Mouse (Mus musculus): Measurements from ENCODE around the gene Reep6. TPM values are rescaled to one million over a fixed set of nuclear protein-coding genes. Genes with fewer than 3 reads are reported as not detected.

Reep6 gene
- total and polyA plus RNA-seq, 2 experiments, result 112 to 384 TPM

DNA sequence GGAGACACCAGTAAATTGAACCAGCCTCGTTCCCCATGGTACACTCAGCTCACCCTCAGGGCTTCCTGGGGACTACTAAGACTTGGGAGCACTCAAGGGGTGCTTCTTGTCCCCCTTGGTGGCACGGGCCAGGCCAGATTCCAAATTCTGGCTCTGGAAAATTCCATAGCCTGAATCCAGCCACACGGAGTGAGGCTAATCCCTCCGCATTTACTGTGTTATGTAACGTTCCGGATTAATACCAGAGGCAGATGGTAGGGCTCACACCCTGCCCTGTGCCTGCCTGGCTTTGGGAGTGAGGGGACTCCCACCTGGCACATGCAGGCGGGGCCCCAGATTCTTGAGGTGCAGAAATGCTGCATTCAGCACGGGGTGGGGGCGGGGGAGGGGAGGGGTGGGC is 25.7 kb downstream of the Reep6 start:
- no peaks in the 10 kb centered on the region for H3K36me3 ChIP-seq (ENCODE audit: control insufficient read depth, insufficient read depth, low read length)
- peaks cover 10% of the 10 kb centered on the region for H3K27me3 ChIP-seq (ENCODE audit: control insufficient read depth, insufficient read depth, low read length)
- H3K4me1 ChIP-seq (ENCODE audit: control insufficient read depth, insufficient read depth, low read length), result peaks cover 11% of the 10 kb centered on the region
- DNase-seq (ENCODE audit: extremely low read depth, low read depth, low spot score), result no peak
- no peak for TF ChIP-seq CTCF (IDR thresholded peaks at IDR 0.05; ENCODE audit: low read depth, low read length)
- no peak for TF ChIP-seq POLR2A (IDR thresholded peaks at IDR 0.05; ENCODE audit: extremely low read depth, insufficient read depth, low read length)
- 41% methylated on average over 9 of the region's 9 CpGs for WGBS
- no peak overlapping the region for H3K27ac ChIP-seq (replicated peaks; ENCODE audit: insufficient read depth, low read depth, low read length)
- H3K4me3 ChIP-seq (ENCODE audit: insufficient read depth, low read depth, low read length), result no peak overlapping the region
- H3K9ac ChIP-seq (ENCODE audit: low read depth, low read length), result no peak overlapping the region
- no peaks in the 10 kb centered on the region for H3K79me2 ChIP-seq (ENCODE audit: control insufficient read depth, insufficient read depth, low read length)

DNA sequence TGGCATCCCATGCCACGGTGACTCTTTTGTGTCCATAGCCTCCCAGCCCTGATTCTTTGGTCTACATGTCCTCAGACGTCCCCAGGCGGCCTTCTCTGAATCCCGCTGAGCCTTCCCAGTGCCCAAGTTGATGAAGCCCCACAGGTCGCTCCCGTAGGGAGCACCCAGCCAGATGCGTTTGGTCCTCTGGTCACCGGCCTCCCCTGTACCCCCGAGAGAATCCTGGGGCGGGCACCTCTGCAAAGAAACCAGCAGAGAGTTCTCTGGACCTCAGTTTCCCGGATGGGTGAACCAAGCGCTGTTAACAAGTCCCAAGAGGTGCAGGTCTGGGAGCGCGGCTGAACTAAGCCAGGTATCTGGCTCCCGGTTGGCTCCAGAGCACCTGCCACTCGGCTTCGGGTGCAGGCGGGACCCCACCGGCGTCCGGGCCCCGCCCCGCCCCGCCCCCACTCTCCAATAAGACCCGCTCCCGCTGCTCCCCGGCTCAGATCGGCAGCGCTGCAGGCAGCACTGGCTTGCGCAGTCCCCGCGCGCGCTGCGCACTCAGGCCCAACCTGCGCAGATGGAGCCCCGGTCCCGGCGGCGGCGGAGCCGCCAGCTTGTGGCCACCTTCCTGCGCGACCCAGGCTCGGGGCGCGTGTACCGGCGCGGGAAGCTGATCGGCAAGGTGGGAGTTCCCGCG is 26.4 kb downstream of the Reep6 start, which contains the start of gene Plk5:
Plk5 (plus strand) TSS at position 459 of the 682 bp plus-strand sequence.
- peaks cover 7% of the 10 kb centered on the region; the same call in 1 of the 2 replicates for H3K4me1 ChIP-seq (ENCODE audit: control insufficient read depth, insufficient read depth, low read length)
- peaks cover 10% of the 10 kb centered on the region for H3K27me3 ChIP-seq (ENCODE audit: control insufficient read depth, insufficient read depth, low read length)
- no peak within 1 kb of the TSS for H3K4me3 ChIP-seq (ENCODE audit: insufficient read depth, low read depth, low read length)
- H3K79me2 ChIP-seq (ENCODE audit: control insufficient read depth, insufficient read depth, low read length), result no peaks in the 10 kb centered on the region
- 3% methylated on average over 53 of the region's 53 CpGs for WGBS
- H3K27ac ChIP-seq (replicated peaks; ENCODE audit: insufficient read depth, low read depth, low read length), result no peak within 1 kb of the TSS
- TF ChIP-seq CTCF (IDR thresholded peaks at IDR 0.05; ENCODE audit: low read depth, low read length), result no peak
- no peak for TF ChIP-seq POLR2A (IDR thresholded peaks at IDR 0.05; ENCODE audit: extremely low read depth, insufficient read depth, low read length)
- no peaks in the 10 kb centered on the region for H3K36me3 ChIP-seq (ENCODE audit: control insufficient read depth, insufficient read depth, low read length)
- H3K9ac ChIP-seq (ENCODE audit: low read depth, low read length), result no peak within 1 kb of the TSS
- DNase-seq (ENCODE audit: extremely low read depth, low read depth, low spot score), result no peak

DNA sequence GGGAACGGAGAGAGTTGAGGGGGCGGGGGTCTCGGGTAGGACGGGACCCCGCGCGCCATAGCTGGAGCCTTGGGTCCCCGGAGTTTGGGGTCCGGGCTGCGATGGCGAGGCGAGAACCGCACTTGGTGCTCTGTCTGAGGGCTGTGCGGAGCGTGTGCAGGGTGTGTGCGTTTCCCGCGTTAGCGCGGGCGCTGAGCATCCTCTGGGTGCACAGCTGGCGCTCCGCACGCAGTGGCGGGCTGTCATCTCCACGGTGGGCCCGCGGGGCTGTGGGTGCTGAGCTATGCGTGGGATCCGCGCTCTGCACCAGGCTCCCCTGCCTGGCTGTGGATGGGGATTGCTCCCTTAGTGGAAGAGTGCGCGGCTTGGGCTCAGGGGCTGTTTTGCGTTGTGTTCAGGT is 27.0 kb downstream of the Reep6 start:
- H3K27ac ChIP-seq (replicated peaks; ENCODE audit: insufficient read depth, low read depth, low read length), result no peak overlapping the region
- H3K9ac ChIP-seq (ENCODE audit: low read depth, low read length), result no peak overlapping the region
- H3K27me3 ChIP-seq (ENCODE audit: control insufficient read depth, insufficient read depth, low read length), result peaks cover 10% of the 10 kb centered on the region
- H3K4me1 ChIP-seq (ENCODE audit: control insufficient read depth, insufficient read depth, low read length), result peaks cover 4% of the 10 kb centered on the region; the same call in 1 of the 2 replicates
- no peak for DNase-seq (ENCODE audit: extremely low read depth, low read depth, low spot score)
- H3K36me3 ChIP-seq (ENCODE audit: control insufficient read depth, insufficient read depth, low read length), result no peaks in the 10 kb centered on the region
- H3K79me2 ChIP-seq (ENCODE audit: control insufficient read depth, insufficient read depth, low read length), result no peaks in the 10 kb centered on the region
- TF ChIP-seq POLR2A (IDR thresholded peaks at IDR 0.05; ENCODE audit: extremely low read depth, insufficient read depth, low read length) (no peak), CTCF (IDR thresholded peaks at IDR 0.05; ENCODE audit: low read depth, low read length) (no peak)
- H3K4me3 ChIP-seq (ENCODE audit: insufficient read depth, low read depth, low read length), result no peak overlapping the region
- WGBS, result 5% methylated on average over 34 of the region's 34 CpGs

DNA sequence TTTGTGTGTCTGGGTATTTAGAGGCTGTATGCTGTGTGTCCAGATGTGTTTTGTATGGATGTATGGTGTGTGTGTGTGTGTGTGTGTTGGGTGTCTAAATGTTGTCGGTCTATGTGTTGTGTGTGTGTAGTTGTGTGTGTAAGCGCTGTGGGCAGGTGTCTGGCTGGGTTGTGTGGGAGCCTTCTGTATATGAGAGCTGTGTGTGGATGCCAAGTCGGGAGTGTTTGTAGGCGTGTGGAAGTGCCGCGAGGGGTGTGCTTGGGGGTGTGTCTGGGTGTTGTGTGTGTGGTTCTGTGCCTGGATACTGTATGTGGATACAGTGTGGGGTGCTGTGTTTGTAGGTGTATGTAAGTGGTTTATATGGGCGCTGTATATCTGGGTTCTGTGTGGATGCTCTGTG is 27.6 kb downstream of the Reep6 start:
- WGBS, result 34% methylated on average over 7 of the region's 7 CpGs
- H3K4me1 ChIP-seq (ENCODE audit: control insufficient read depth, insufficient read depth, low read length), result peaks cover 1% of the 10 kb centered on the region; the same call in 1 of the 2 replicates
- peaks cover 10% of the 10 kb centered on the region for H3K27me3 ChIP-seq (ENCODE audit: control insufficient read depth, insufficient read depth, low read length)
- no peaks in the 10 kb centered on the region for H3K36me3 ChIP-seq (ENCODE audit: control insufficient read depth, insufficient read depth, low read length)
- no peak for DNase-seq (ENCODE audit: extremely low read depth, low read depth, low spot score)
- H3K79me2 ChIP-seq (ENCODE audit: control insufficient read depth, insufficient read depth, low read length), result no peaks in the 10 kb centered on the region
- peak overlapping the region; percentile 59; the same call in 1 of the 2 replicates for H3K9ac ChIP-seq (ENCODE audit: low read depth, low read length)
- no peak overlapping the region for H3K27ac ChIP-seq (replicated peaks; ENCODE audit: insufficient read depth, low read depth, low read length)
- H3K4me3 ChIP-seq (ENCODE audit: insufficient read depth, low read depth, low read length), result no peak overlapping the region
- no peak for TF ChIP-seq CTCF (IDR thresholded peaks at IDR 0.05; ENCODE audit: low read depth, low read length)
- no peak for TF ChIP-seq POLR2A (IDR thresholded peaks at IDR 0.05; ENCODE audit: extremely low read depth, insufficient read depth, low read length)

DNA sequence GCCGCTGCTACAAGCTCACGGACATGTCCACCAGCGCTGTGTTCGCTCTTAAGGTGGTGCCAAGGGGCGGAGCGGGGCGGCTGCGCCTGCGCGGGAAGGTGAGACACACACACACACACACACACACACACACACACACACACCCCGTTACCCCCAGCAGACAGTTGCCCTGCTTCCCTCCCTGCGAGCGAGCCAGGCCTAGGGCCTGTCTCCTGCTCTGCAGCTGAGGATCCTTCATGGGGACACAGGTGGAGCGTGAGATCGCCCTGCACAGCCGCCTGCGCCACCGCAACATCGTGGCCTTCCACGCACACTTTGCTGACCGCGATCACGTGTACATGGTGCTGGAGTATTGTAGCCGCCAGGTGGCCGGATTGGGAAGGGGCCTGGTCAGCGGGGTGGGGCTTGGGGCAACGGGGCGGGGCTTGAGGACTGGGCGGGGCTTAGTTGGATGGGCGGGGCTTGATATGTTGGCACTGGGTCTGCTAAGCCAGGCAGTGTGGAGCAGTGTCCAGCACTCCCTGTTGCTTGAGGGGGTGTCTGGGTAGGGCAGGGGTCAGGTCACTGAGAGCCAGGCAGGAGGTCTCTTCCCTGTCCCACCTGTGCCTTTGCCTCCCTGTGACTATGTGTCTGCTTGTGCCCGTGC is 28.4 kb downstream of the Reep6 start:
- peak overlapping the region; percentile 54; the same call in 1 of the 2 replicates for H3K4me3 ChIP-seq (ENCODE audit: insufficient read depth, low read depth, low read length)
- WGBS, result 7% methylated on average over 31 of the region's 31 CpGs

More for the DNA sequence above, 28.4 kb downstream of the Reep6 start:
- peak; percentile 57 for DNase-seq (ENCODE audit: extremely low read depth, low read depth, low spot score)
- peak overlapping the region; percentile 59 for H3K9ac ChIP-seq (ENCODE audit: low read depth, low read length)
- H3K36me3 ChIP-seq (ENCODE audit: control insufficient read depth, insufficient read depth, low read length), result no peaks in the 10 kb centered on the region
- no peaks in the 10 kb centered on the region for H3K79me2 ChIP-seq (ENCODE audit: control insufficient read depth, insufficient read depth, low read length)
- no peak overlapping the region for H3K27ac ChIP-seq (replicated peaks; ENCODE audit: insufficient read depth, low read depth, low read length)
- peak; percentile 42; the same call in 1 of the 2 replicates for TF ChIP-seq CTCF (IDR thresholded peaks at IDR 0.05; ENCODE audit: low read depth, low read length)
- 0 out of 2 replicates have a peak, but pooled peaks have one; percentile 30 for TF ChIP-seq POLR2A (IDR thresholded peaks at IDR 0.05; ENCODE audit: extremely low read depth, insufficient read depth, low read length)
- H3K4me1 ChIP-seq (ENCODE audit: control insufficient read depth, insufficient read depth, low read length), result no peaks in the 10 kb centered on the region
- peaks cover 10% of the 10 kb centered on the region for H3K27me3 ChIP-seq (ENCODE audit: control insufficient read depth, insufficient read depth, low read length)

All from liver, adult 2 months (tissue).